In genomic region chr4:148950932-148951650, GRCm38 (mm10) we compare ENCODE assay signal across 9 mouse cellular contexts.
DNase-seq lines count a peak whose midpoint lies in the region; ATAC-seq lines count a peak whose summit lies in the region.
"Had no signal": no experiment of that assay in that cellular context is flagged by ENCODE, and none has a peak within 500 bp of the region (broad histone marks: within the 10 kb centered on the region; RNA-seq: fewer than 3 reads in every experiment).

No protein-coding gene starts in this region.

- H3K4me2 ChIP-seq in hindbrain, embryonic 16.5 days (ENCODE audit: low read length) = peak overlapping the region; percentile 79

- peak overlapping the region; percentile 45; the same call in 1 of the 2 replicates for H3K9ac ChIP-seq in hindbrain, embryonic 16.5 days (ENCODE audit: low read depth, low read length)
- H3K9ac ChIP-seq: liver, embryonic 15.5 days had no signal

- H3K27ac ChIP-seq in hindbrain, embryonic 16.5 days (ENCODE audit: low read depth, low read length) = peak overlapping the region; percentile 51
- peak overlapping the region; percentile 75 for H3K27ac ChIP-seq in limb, embryonic 10.5 days
- H3K27ac ChIP-seq: liver, embryonic 15.5 days had no signal

- no peaks in the 10 kb centered on the region for H3K9me3 ChIP-seq in hindbrain, embryonic 16.5 days (ENCODE audit: control insufficient read depth, low read length)
- no peaks in the 10 kb centered on the region; the same call in 1 of the 2 replicates for H3K9me3 ChIP-seq in limb, embryonic 10.5 days (replicated peaks)
- H3K9me3 ChIP-seq: liver, embryonic 15.5 days had no signal

- H3K4me3 ChIP-seq in hindbrain, embryonic 16.5 days (ENCODE audit: low read length) = peak overlapping the region; percentile 44; the same call in 1 of the 2 replicates
- peak overlapping the region; percentile 54 for H3K4me3 ChIP-seq in limb, embryonic 10.5 days

- peak; percentile 71 for DNase-seq in brain, adult 2 months (ENCODE audit: low read depth, low spot score)
- peak; percentile 50 to 72 for DNase-seq in cerebellum, postnatal 25 days
- peak; percentile 74 for DNase-seq in gastrocnemius, postnatal 14 days
- peak; percentile 81 for DNase-seq in limb, embryonic 10.5 days (ENCODE audit: low spot score)
- DNase-seq in retina, adult 2 months (ENCODE audit: low read depth, low spot score) = peak; percentile 41
- DNase-seq in thymus, postnatal 36 days = no peak

- peak; percentile 46 for ATAC-seq in hindbrain, embryonic 16.5 days
- ATAC-seq in megakaryocyte progenitor cell, adult 5-6 weeks (replicated peaks; ENCODE audit: poor library complexity) = no peak

- 28% methylated on average over 25 of the region's 25 CpGs for WGBS in hindbrain, embryonic 16.5 days
- 35% methylated on average over 25 of the region's 25 CpGs for WGBS in limb, embryonic 10.5 days

- no peaks in the 10 kb centered on the region for H3K36me3 ChIP-seq in hindbrain, embryonic 16.5 days (ENCODE audit: control insufficient read depth, insufficient read depth, low read length)
- H3K36me3 ChIP-seq in limb, embryonic 10.5 days = no peaks in the 10 kb centered on the region
- H3K36me3 ChIP-seq: liver, embryonic 15.5 days had no signal

- peaks cover 28% of the 10 kb centered on the region for H3K4me1 ChIP-seq in hindbrain, embryonic 16.5 days (ENCODE audit: control insufficient read depth, insufficient read depth, low read depth, low read length)
- peaks cover 66% of the 10 kb centered on the region for H3K4me1 ChIP-seq in limb, embryonic 10.5 days

- intact Hi-C loops in gastrocnemius, postnatal 14 days (cut with DNase I; ENCODE audit: low total_unique reads) = no loop called here

- peaks cover 16% of the 10 kb centered on the region for H3K27me3 ChIP-seq in hindbrain, embryonic 16.5 days (replicated peaks; ENCODE audit: control insufficient read depth, insufficient read depth, low read length)
- H3K27me3 ChIP-seq in limb, embryonic 10.5 days (ENCODE audit: low read depth, poor library complexity, severe bottlenecking) = peaks cover 77% of the 10 kb centered on the region

Comparison
In these comparisons a context has a peak if more than half of its experiments do, and no peak if none do; other contexts are left out.
1. DNase-seq: peak in brain, adult 2 months (single experiment), cerebellum, postnatal 25 days (2 of 2), gastrocnemius, postnatal 14 days (single experiment), limb, embryonic 10.5 days (single experiment) and retina, adult 2 months (single experiment); none in thymus, postnatal 36 days (0 of 2).